Mouse (Mus musculus) heart, postnatal 4 days (tissue): ENCODE results near the gene Zswim8. TPM values are rescaled to one million over a fixed set of nuclear protein-coding genes. Genes with fewer than 3 reads are reported as not detected.

Source experiments
- DNase-seq: peaks from one replicate; pipeline ENCODE4 v3.0.0; 2021
- total RNA-seq, 2 experiments: library from RNA; stranded (reverse); gene quantifications; 2 replicates each; pipeline ENCODE4 v1.2.3; 2021

The Zswim8 gene
- total RNA-seq, 2 experiments from 2014 or later, result 81.7 to 83.6 TPM

DNA sequence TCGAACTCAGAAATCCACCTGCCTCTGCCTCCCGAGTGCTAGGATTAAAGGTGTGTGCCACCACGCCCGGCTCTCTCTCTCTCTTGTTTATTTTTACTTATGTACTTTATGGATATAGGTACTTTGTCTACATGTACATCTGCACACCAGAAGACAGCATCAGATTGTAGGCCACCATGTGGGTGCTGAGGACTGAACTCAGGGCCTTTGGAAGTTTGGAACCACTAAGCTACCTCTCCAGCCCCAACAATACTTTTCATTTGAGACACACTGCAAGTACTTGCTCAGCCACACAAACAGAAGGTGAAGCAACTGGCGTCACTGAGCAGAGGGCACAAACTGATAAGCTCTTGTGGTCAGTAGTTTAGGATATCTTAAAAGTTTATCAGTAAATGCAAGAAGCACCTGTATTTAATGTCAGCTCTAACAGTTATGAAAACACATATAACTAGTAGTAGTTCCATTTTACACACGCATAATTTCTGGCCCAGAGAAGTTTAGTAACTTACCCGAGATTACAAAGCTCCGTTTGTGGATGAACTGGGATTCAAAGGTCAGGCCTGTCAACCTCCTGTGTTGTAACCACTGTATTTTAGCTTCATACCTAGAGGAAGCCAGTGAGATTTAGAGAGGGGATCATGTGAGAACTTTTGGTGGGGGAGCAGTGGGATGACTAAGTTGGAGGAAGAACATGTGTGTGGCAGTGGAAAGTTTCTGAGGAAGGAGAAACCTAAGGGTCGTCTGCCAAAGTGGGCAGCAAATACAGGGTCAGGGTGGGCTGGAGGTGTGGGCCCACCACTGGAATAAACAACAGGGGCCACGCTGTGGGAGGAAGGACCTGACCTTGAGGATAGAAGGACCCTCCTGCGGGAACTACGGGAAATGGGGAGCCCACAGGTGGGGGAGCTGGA, 25.9 kb downstream of the Zswim8 start:
- no peak for DNase-seq

- DNase-seq, result peak; percentile 90
Observed at GRCm38 (mm10) chr14:20733952-20734774, 26.8 kb downstream of the Zswim8 start, which contains the start of gene Ndst2. Ndst2 (minus strand) TSS chr14:20734562.

DNA sequence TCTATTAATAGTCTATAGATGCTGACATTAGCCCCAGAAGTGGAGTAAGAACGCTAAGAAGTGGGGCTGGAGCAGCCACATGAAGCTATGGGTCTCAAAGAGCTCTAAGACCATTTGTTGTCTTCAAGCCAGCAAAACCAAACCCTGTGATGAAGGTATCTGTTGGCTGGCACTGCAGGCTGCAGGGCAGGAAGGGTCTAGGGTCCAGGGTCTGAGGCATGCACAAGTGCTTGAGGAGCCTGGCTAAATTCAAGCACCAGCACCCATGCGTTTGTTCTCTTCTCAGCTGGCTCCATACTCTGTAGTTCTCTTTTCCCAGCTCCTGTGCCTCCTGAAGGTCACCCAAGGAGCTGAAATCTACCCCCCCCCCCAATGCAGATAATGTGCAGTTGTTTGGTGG, 27.7 kb downstream of the Zswim8 start:
- DNase-seq, result no peak

GRCm38 (mm10) chr14:20735892-20736390, 28.6 kb downstream of the Zswim8 start:
- no peak for DNase-seq

GRCm38 (mm10) chr14:20737306-20737705, 30.0 kb downstream of the Zswim8 start:
- DNase-seq, result peak; percentile 80

DNA sequence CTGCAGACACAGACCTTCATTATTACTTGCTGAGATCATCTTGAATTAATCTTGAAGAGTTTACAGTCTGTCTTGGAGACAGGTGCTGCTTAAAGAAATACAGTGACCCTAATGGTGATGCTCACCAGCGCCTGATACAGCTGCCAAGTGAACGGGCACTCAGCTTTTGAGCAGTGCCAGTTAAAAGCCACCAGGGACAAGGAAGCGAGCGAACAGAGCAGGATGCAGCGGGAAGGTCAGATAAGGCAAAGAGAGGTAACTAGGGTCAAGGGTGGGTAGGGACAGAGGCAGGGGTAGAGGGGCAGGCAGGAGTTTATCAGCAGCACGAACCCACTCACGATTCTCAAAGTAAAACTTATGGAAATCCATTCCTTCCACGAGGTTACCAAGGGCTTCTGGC, 31.2 kb downstream of the Zswim8 start:
- DNase-seq, result no peak

DNA sequence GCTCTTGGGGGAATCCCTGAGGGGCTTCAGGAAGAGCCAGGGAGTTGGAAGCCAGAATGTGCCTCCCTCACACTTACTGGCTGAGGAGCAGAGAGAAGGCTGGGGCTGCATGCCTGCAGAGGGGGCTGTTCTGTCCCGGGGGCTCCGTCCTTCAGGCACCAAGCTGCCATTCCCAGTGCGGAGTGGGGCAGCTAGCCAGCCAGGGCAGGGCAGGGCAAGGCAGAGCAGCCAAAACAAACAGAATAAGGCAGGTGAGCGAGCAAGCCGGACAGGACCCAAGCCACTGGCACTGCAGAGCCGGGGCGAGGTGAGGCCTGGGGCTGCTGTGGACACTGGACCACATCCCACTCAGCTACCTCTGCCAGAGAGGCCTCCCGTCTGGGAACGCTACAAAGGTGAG, 33.9 kb downstream of the Zswim8 start:
- DNase-seq, result no peak

DNA sequence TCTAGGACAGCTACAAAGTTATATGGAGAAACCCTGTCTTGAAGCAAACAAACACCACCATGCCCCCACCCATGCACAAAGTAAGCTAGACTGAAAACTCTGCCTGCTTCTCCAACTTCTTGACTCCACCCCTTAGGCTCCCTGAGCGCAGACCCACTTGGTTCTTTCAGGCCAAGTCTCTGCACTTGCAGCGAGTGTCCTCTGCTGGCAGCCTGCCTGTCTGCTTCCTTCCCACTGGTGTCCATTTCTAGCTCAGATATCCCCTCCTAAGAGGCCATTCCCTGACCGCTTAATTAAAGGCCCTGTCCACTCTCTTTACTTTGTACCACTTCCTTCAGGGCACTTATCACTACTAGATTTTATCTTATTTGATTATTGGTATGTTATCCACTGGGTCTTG, 36.3 kb downstream of the Zswim8 start:
- DNase-seq, result no peak

DNA sequence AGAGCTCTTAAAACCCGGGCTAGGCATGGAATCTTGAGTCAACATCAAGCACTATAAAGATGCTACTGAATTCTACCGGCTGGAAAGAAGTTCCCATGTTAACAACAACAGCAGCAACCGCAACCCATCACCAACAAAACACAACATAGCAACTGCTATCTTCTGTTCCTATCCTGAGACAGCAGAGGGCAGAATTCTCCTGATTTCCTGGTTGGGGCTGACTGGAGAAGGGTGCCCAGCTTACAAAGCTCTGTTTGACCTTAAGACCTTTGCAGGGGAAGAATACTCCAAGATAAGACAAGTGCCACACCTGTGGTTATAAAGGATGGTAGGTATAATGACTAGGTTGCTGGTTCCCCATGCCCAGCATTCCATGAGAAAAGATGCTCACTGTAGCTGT, 39.6 kb downstream of the Zswim8 start:
- DNase-seq, result no peak

GRCm38 (mm10) chr14:20748388-20748787, 41.0 kb downstream of the Zswim8 start:
- no peak for DNase-seq

- no peak for DNase-seq
Observed at GRCm38 (mm10) chr14:20749494-20750051, 42.2 kb downstream of the Zswim8 start.

- DNase-seq, result no peak
Observed at GRCm38 (mm10) chr14:20750503-20750902, 43.2 kb downstream of the Zswim8 start.

- no peak for DNase-seq
Observed at GRCm38 (mm10) chr14:20753792-20754191, 46.4 kb downstream of the Zswim8 start.

DNA sequence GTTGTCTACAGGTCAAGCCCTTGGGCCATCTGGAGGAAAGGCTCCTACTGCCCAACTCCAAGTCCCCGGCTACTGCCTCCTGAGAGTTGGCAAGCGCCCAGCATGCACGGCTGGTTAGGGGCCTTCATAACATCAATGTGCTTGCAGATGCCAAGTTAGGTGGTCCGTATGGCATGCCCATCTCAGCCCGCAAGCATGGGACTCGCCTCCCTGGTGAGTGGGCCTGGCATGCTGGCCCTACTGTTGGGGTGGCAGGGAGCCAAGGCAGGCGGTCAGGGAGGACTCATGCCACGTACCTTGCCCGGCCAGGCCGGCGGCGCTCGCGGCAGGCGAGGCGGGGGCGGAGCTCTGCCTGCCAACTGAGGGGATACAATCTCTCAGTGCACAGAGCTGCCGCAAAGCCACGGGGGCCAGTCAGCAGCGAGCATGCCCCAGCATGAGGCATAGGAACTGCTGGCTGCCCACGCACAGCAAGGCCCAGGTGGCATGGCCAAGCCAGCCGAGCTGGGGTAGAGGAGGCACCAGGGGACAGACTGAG, 50.1 kb downstream of the Zswim8 start:
- peak; percentile 70 for DNase-seq

DNA sequence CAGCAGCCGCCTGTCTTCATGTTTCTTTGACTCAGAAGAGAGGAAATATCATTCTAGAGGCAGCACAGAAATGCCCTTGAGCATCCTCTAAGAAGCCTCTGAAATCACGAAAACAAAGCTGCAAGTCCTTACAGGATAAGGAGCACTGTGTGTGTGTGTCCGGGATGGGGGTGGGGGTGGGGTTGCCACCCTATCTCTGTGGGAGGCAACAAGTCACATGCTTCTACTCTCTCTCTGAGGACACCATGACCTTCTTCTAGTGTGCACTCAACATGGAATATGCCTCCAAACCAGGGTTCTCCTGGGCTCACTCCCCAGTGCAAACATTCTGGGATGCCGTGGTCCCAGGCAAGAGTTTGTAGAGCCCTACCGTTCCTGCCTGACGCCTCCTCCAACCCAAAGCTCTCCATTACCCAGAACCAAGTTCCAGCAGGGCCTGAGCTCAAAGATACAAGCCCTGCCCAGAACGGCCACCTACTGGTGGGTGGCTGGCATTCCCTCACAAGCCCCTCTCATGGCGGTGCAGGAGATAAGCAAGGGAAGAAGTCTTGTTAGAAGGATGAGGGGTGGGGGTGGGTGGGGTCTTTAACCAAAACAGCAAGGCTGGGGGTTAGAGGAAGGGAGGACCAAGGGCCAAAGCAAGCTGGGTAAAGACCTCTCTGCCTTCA, 51.5 kb downstream of the Zswim8 start:
- DNase-seq, result no peak

DNA sequence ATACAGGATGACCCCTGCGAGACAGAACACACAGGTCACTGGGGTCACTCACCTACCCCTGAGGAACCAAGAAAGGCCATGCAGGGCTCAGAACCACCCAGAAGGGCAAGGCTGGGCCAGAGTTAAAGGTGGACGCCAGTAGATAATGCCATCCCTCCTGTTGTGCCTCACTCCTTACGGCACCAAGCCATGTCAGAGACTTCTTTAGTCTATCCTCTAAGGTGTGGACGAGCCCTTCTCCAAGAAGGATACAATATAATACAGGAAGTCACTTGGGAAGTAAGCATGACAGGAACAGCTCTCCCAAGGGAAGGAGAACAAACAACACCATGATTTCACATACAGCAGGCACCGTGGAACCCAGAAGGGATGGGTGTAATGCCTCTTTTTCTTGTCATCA, 57.6 kb downstream of the Zswim8 start:
- no peak for DNase-seq

GRCm38 (mm10) chr14:20765642-20766258, 58.4 kb downstream of the Zswim8 start:
- peak; percentile 95 for DNase-seq

GRCm38 (mm10) chr14:20767936-20768335, 60.6 kb downstream of the Zswim8 start:
- DNase-seq, result no peak

- peak; percentile 77 for DNase-seq
Observed at GRCm38 (mm10) chr14:20768581-20768980, 61.2 kb downstream of the Zswim8 start.

DNA sequence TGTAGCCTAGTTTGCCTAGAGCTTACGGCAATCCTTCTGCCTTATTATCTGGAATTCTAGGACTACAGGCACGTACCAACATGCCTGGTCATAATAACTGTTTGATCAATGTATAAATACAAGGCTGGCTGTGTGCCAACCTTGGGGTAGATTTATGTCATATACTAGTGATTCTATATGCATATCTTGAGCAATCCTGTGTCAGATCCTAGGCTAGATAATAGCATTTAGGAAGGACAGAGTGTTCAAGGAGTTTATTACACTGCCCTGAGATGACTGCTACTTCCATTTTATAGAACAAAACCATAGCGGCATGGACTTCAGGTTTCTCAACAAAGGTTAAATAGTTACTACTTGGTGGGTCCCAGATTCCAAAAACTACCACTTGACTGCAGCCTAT, 64.6 kb downstream of the Zswim8 start:
- DNase-seq, result no peak

DNA sequence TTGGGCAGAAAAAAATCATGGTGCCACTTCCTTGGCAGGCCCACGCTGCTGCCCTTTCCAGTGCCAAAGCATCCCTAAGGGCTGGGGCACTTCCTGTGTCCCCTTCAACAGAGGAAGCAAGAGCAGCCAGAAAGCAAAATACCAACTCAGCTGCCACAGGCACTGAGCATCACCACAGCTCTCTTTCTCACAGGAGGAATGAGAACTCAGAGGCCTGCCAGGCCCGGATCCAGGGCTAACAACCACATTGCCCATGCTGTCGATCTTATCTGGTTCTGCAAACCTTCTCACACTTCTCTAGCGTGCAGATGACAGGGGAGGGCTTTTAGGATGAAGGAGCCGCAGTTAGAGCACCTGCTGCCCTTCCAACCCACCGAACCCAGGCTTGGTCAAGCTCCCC, 65.5 kb downstream of the Zswim8 start:
- DNase-seq, result no peak
